Comparison of ENCODE assay signal across 28 mouse cellular contexts in the genomic region with DNA sequence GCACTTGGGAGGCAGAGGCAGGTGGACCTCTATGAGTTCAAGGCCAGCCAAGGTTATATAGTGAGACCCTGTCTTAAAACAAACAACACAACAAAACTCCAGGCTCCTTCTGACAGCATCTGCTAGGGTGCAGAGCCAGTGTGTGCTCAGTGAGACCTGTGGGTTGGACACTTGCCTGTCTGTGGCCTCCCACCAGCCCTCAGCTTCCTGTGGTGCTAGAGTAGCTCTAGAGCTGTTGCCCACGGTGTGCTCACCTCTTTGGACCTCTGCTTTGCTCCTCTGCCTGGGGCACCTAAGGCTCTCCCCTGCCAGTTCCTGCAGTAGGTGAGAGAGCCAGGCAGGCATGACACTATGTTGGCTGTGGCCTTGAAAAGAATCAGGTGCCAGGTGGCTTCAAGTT. TPM values are rescaled to one million over a fixed set of nuclear protein-coding genes. Genes with fewer than 3 reads are reported as not detected.
DNase-seq lines count a peak whose midpoint lies in the region; ATAC-seq and TF ChIP-seq lines count a peak whose summit lies in the region.
"Had no signal": no experiment of that assay in that cellular context is flagged by ENCODE, and none has a peak within 500 bp of the region (broad histone marks: within the 10 kb centered on the region; RNA-seq: fewer than 3 reads in every experiment).

No protein-coding gene starts in this region.

- H3K4me1 ChIP-seq in midbrain, embryonic 10.5 days: peaks cover 68% of the 10 kb centered on the region
- 0 out of 2 replicates have a peak, but pooled peaks cover 9% of the 10 kb centered on the region for H3K4me1 ChIP-seq in midbrain, postnatal 0 days (ENCODE audit: insufficient read depth, low read length)

- no peak for TF ChIP-seq CTCF in midbrain, postnatal 0 days (IDR thresholded peaks at IDR 0.05)

- no peak for DNase-seq in midbrain, embryonic 10.5 days (ENCODE audit: low spot score)
- DNase-seq in midbrain, postnatal 0 days (ENCODE audit: low spot score): no peak
- DNase-seq in natural killer cell, adult 2 months (ENCODE audit: low spot score in 2 of 2): peak; percentile 56 to 72
- DNase-seq in adrenal gland, adult (ENCODE audit: inconsistent age in 2 of 2, low spot score in 1 of 2): no peak
- DNase-seq in Muller cell, postnatal 12 days (ENCODE audit: inconsistent ontology term): no peak
- DNase-seq: adrenal gland, adult 8-10 months; adrenal gland, postnatal 25 days; B cell, adult 2 months; cerebellum, adult 11-12 months; cerebellum, adult 8-10 months; cerebellum, postnatal 14 days; forebrain, postnatal 0 days; gastrocnemius, adult 2 months; gastrocnemius, postnatal 14 days; heart, adult 18-20 months; heart, postnatal 10 days; heart, postnatal 36 days had no signal

- peaks cover 53% of the 10 kb centered on the region for H3K27me3 ChIP-seq in midbrain, embryonic 10.5 days (ENCODE audit: low read depth, poor library complexity, severe bottlenecking)
- no peaks in the 10 kb centered on the region for H3K27me3 ChIP-seq in midbrain, postnatal 0 days (ENCODE audit: insufficient read depth, low read length)
- H3K27me3 ChIP-seq: embryonic facial prominence, embryonic 12.5 days; embryonic facial prominence, embryonic 15.5 days; heart, embryonic 15.5 days had no signal

- no peak for ATAC-seq in midbrain, postnatal 0 days (ENCODE audit: low FRiP score)
- peak; percentile 56 to 73; a peak in 3 of 4 replicates for ATAC-seq in hematopoietic stem cell, adult 5-6 weeks (replicated peaks in 1 of 2; ENCODE audit: insufficient read depth in 1 of 2, low FRiP score in 2 of 2, low TSS enrichment in 1 of 2, low read depth in 1 of 2, poor library complexity in 2 of 2, severe bottlenecking in 2 of 2)
- ATAC-seq: forebrain, embryonic 14.5 days; forebrain, postnatal 0 days; hindbrain, postnatal 0 days; inflammation-experienced regulatory T-cells, adult 6 months had no signal

- H3K4me2 ChIP-seq in midbrain, postnatal 0 days (ENCODE audit: low read depth, low read length, poor library complexity, severe bottlenecking): no peak overlapping the region
- H3K4me2 ChIP-seq: embryonic facial prominence, embryonic 12.5 days; embryonic facial prominence, embryonic 15.5 days; heart, embryonic 12.5 days; heart, embryonic 15.5 days; hindbrain, embryonic 14.5 days had no signal

- 0 out of 2 replicates have a peak overlapping the region, but pooled peaks have one; percentile 14 for H3K27ac ChIP-seq in midbrain, embryonic 10.5 days (replicated peaks)
- H3K27ac ChIP-seq in midbrain, postnatal 0 days (ENCODE audit: low read depth, low read length): no peak overlapping the region
- H3K27ac ChIP-seq: embryonic facial prominence, embryonic 12.5 days; embryonic facial prominence, embryonic 15.5 days; gastrocnemius, adult 2 months; heart, embryonic 15.5 days; hindbrain, embryonic 14.5 days; hindbrain, postnatal 0 days had no signal

- no peaks in the 10 kb centered on the region for H3K36me3 ChIP-seq in midbrain, embryonic 10.5 days
- H3K36me3 ChIP-seq in midbrain, postnatal 0 days (ENCODE audit: insufficient read depth, low read length): no peaks in the 10 kb centered on the region
- H3K36me3 ChIP-seq: embryonic facial prominence, embryonic 12.5 days; embryonic facial prominence, embryonic 15.5 days; G1E; heart, embryonic 12.5 days; heart, embryonic 15.5 days had no signal

- H3K9ac ChIP-seq in midbrain, postnatal 0 days (replicated peaks; ENCODE audit: low read length, poor library complexity, severe bottlenecking): no peak overlapping the region
- H3K9ac ChIP-seq: embryonic facial prominence, embryonic 12.5 days; embryonic facial prominence, embryonic 15.5 days; forebrain, postnatal 0 days; heart, embryonic 12.5 days; heart, embryonic 15.5 days; hindbrain, embryonic 14.5 days had no signal

- H3K9me3 ChIP-seq in midbrain, embryonic 10.5 days (replicated peaks): no peaks in the 10 kb centered on the region
- H3K9me3 ChIP-seq in midbrain, postnatal 0 days (ENCODE audit: low read length): no peaks in the 10 kb centered on the region
- H3K9me3 ChIP-seq: embryonic facial prominence, embryonic 12.5 days; embryonic facial prominence, embryonic 15.5 days; heart, embryonic 12.5 days; heart, embryonic 15.5 days had no signal

- no peak overlapping the region for H3K4me3 ChIP-seq in midbrain, embryonic 10.5 days
- no peak overlapping the region for H3K4me3 ChIP-seq in midbrain, postnatal 0 days (ENCODE audit: low read depth, low read length)
- H3K4me3 ChIP-seq: embryonic facial prominence, embryonic 12.5 days; embryonic facial prominence, embryonic 15.5 days; gastrocnemius, adult 2 months; heart, embryonic 12.5 days; heart, embryonic 15.5 days had no signal

- WGBS in midbrain, embryonic 10.5 days: 65% methylated on average over 1 of the region's 1 CpGs
- WGBS in midbrain, postnatal 0 days: 65% methylated on average over 1 of the region's 1 CpGs

RNA-seq across cellular contexts. Expression of a gene that starts 58.0 kb away (rescaled TPM):
- polyA plus RNA-seq in midbrain, embryonic 10.5 days (2016; fragmentation: Nextera tagmentation; extraction: Ambion mirVana): 107 and 159 TPM in 2 replicates
- 172 and 180 TPM in 2 replicates for total RNA-seq in midbrain, postnatal 0 days (2014; rRNA removed)
- 164 and 167 TPM in 2 replicates for polyA plus RNA-seq in midbrain, postnatal 0 days (2015; fragmentation: Nextera tagmentation; extraction: Ambion mirVana)
- total RNA-seq in hematopoietic stem cell, adult 5-6 weeks (2017): not detected in 2 replicates
- total RNA-seq: CH12.LX had no signal
- polyA plus RNA-seq: G1E had no signal

Comparison
In these comparisons a context has a peak if more than half of its experiments do, and no peak if none do; other contexts are left out.
1. DNase-seq: peak in natural killer cell, adult 2 months (2 of 2); none in midbrain, embryonic 10.5 days (single experiment), midbrain, postnatal 0 days (single experiment), adrenal gland, adult (0 of 2) and Muller cell, postnatal 12 days (single experiment).
2. RNA of a gene that starts 58.0 kb away (total RNA-seq): 172 to 180 TPM in midbrain, postnatal 0 days; not detected in hematopoietic stem cell, adult 5-6 weeks; every median in the first group is over 100 times any median in the second.